In the genomic region with DNA sequence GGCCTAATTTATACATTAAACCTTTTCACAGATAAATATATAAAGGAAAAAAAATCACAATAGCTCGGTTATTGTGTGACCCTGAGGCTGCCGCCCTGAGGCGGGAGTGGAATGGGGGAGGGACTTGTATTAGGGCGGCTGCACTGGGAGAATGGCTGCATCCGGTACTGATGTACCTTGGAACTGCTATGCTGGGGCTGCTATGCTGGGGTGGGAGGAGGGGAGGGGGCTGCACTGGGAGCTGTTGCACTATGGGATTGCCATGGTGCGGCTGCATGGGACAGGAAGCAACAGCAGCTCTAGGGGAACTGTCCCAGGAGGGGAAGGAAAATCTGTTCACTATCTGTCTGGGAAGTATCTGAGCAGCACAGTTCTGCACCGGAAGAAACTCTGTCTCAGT, we compare ENCODE assay signal across 9 mouse cellular contexts. TPM values are rescaled to one million over a fixed set of nuclear protein-coding genes. Genes with fewer than 3 reads are reported as not detected.
DNase-seq lines count a peak whose midpoint lies in the region; ATAC-seq and TF ChIP-seq lines count a peak whose summit lies in the region.
"Had no signal": no experiment of that assay in that cellular context is flagged by ENCODE, and none has a peak within 500 bp of the region (broad histone marks: within the 10 kb centered on the region; RNA-seq: fewer than 3 reads in every experiment).

No protein-coding gene starts in this region.

- peaks cover 6% of the 10 kb centered on the region for H3K36me3 ChIP-seq in forebrain, embryonic 10.5 days (replicated peaks)
- H3K36me3 ChIP-seq in forebrain, embryonic 16.5 days (ENCODE audit: control insufficient read depth, insufficient read depth), result no peaks in the 10 kb centered on the region
- no peaks in the 10 kb centered on the region for H3K36me3 ChIP-seq in liver, postnatal 0 days (replicated peaks; ENCODE audit: insufficient read depth, low read length)
- no peaks in the 10 kb centered on the region for H3K36me3 ChIP-seq in heart, embryonic 14.5 days (ENCODE audit: control insufficient read depth, insufficient read depth, low read length)
- no peaks in the 10 kb centered on the region for H3K36me3 ChIP-seq in liver, embryonic 14.5 days (replicated peaks; ENCODE audit: control insufficient read depth, insufficient read depth, low read depth)
- H3K36me3 ChIP-seq in midbrain, embryonic 15.5 days (replicated peaks), result no peaks in the 10 kb centered on the region

- H3K9ac ChIP-seq in forebrain, embryonic 16.5 days (replicated peaks; ENCODE audit: low read depth, low read length), result no peak overlapping the region
- no peak overlapping the region for H3K9ac ChIP-seq in liver, postnatal 0 days (replicated peaks)
- H3K9ac ChIP-seq in heart, embryonic 14.5 days (ENCODE audit: low read length), result no peak overlapping the region
- H3K9ac ChIP-seq in liver, embryonic 14.5 days (replicated peaks), result no peak overlapping the region
- no peak overlapping the region for H3K9ac ChIP-seq in midbrain, embryonic 15.5 days

- peaks cover 59% of the 10 kb centered on the region for H3K4me1 ChIP-seq in forebrain, embryonic 10.5 days
- H3K4me1 ChIP-seq in forebrain, embryonic 16.5 days (replicated peaks; ENCODE audit: control insufficient read depth, insufficient read depth, low read length), result peaks cover 34% of the 10 kb centered on the region
- peaks cover 25% of the 10 kb centered on the region for H3K4me1 ChIP-seq in liver, postnatal 0 days (ENCODE audit: insufficient read depth)
- peaks cover 28 to 42% of the 10 kb centered on the region in 2 experiments for H3K4me1 ChIP-seq in heart, embryonic 14.5 days (ENCODE audit: control insufficient read depth in 2 of 2, insufficient read depth in 2 of 2, low read length in 2 of 2)
- H3K4me1 ChIP-seq in liver, embryonic 14.5 days (replicated peaks; ENCODE audit: control insufficient read depth in 2 of 2, insufficient read depth in 2 of 2, low read length in 1 of 2), result peaks cover 5 to 11% of the 10 kb centered on the region in 2 experiments
- peaks cover 35% of the 10 kb centered on the region for H3K4me1 ChIP-seq in midbrain, embryonic 15.5 days

- no peaks in the 10 kb centered on the region for H3K9me3 ChIP-seq in forebrain, embryonic 10.5 days
- H3K9me3 ChIP-seq in forebrain, embryonic 16.5 days (ENCODE audit: control insufficient read depth, low read length), result no peaks in the 10 kb centered on the region
- no peaks in the 10 kb centered on the region for H3K9me3 ChIP-seq in liver, postnatal 0 days (ENCODE audit: low read length)
- no peaks in the 10 kb centered on the region for H3K9me3 ChIP-seq in heart, embryonic 14.5 days (ENCODE audit: control insufficient read depth, low read length)
- no peaks in the 10 kb centered on the region for H3K9me3 ChIP-seq in liver, embryonic 14.5 days (ENCODE audit: control insufficient read depth, low read length)
- no peaks in the 10 kb centered on the region for H3K9me3 ChIP-seq in midbrain, embryonic 15.5 days

- 45% methylated on average over 7 of the region's 7 CpGs for WGBS in forebrain, embryonic 10.5 days
- WGBS in forebrain, embryonic 16.5 days, result 32% methylated on average over 7 of the region's 7 CpGs
- 12% methylated on average over 7 of the region's 7 CpGs for WGBS in liver, postnatal 0 days (ENCODE audit: insufficient replicate concordance)
- 41% methylated on average over 7 of the region's 7 CpGs for WGBS in heart, embryonic 14.5 days
- 16% methylated on average over 7 of the region's 7 CpGs for WGBS in liver, embryonic 14.5 days (ENCODE audit: insufficient replicate concordance)
- 32% methylated on average over 7 of the region's 7 CpGs for WGBS in midbrain, embryonic 15.5 days

- DNase-seq in forebrain, embryonic 10.5 days (ENCODE audit: extremely low spot score, low spot score), result no peak
- DNase-seq in liver, result peak; percentile 42
- DNase-seq in liver, postnatal 0 days, result no peak
- no peak for DNase-seq in liver, embryonic 14.5 days (ENCODE audit: low read depth in 3 of 3, low spot score in 3 of 3)
- no peak for DNase-seq in frontal cortex, postnatal 10 days (ENCODE audit: low spot score in 2 of 2)
- DNase-seq: cerebellum, adult 2 months had no signal

- H3K4me3 ChIP-seq in forebrain, embryonic 10.5 days, result 0 out of 2 replicates have a peak overlapping the region, but pooled peaks have one; percentile 18
- H3K4me3 ChIP-seq in forebrain, embryonic 16.5 days (replicated peaks; ENCODE audit: low read length), result no peak overlapping the region
- H3K4me3 ChIP-seq in liver, postnatal 0 days (ENCODE audit: low read depth, low read length), result no peak overlapping the region
- H3K4me3 ChIP-seq in heart, embryonic 14.5 days (ENCODE audit: control insufficient read depth in 1 of 2, insufficient read depth in 1 of 2, low read depth in 1 of 2, low read length in 2 of 2), result no peak overlapping the region
- no peak overlapping the region for H3K4me3 ChIP-seq in liver, embryonic 14.5 days (ENCODE audit: insufficient read depth in 1 of 2, low read depth in 2 of 2, low read length in 2 of 2)
- H3K4me3 ChIP-seq in midbrain, embryonic 15.5 days, result no peak overlapping the region

- no peak for TF ChIP-seq EP300 in liver, postnatal 0 days (IDR thresholded peaks at IDR 0.05; ENCODE audit: low read depth)
- TF ChIP-seq EP300 in liver, embryonic 14.5 days (IDR thresholded peaks at IDR 0.05; ENCODE audit: low read depth), result no peak

- peak overlapping the region; percentile 65 for H3K27ac ChIP-seq in forebrain, embryonic 10.5 days
- no peak overlapping the region for H3K27ac ChIP-seq in forebrain, embryonic 16.5 days (ENCODE audit: low read length)
- no peak overlapping the region; the same call in 1 of the 2 replicates for H3K27ac ChIP-seq in liver, postnatal 0 days (ENCODE audit: low read depth)
- H3K27ac ChIP-seq in heart, embryonic 14.5 days (replicated peaks in 1 of 2; ENCODE audit: control insufficient read depth in 1 of 2, insufficient read depth in 1 of 2, low read depth in 2 of 2, low read length in 2 of 2), result peak overlapping the region in 1 of 2 experiments; percentile 89; a peak in 2 of 4 replicates
- no peak overlapping the region for H3K27ac ChIP-seq in liver, embryonic 14.5 days
- no peak overlapping the region for H3K27ac ChIP-seq in midbrain, embryonic 15.5 days

- no peak for TF ChIP-seq CTCF in liver, postnatal 0 days (IDR thresholded peaks at IDR 0.05; ENCODE audit: low read depth)
- no peak for TF ChIP-seq CTCF in liver, embryonic 14.5 days (IDR thresholded peaks at IDR 0.05; ENCODE audit: low read depth)

- ATAC-seq in forebrain, embryonic 16.5 days, result no peak
- ATAC-seq in liver, postnatal 0 days, result no peak
- ATAC-seq in heart, embryonic 14.5 days (ENCODE audit: insufficient number of reproducible peaks, insufficient read depth, low FRiP score, low read depth), result peak; percentile 24; the same call in 1 of the 2 replicates
- peak; percentile 38; the same call in 1 of the 2 replicates for ATAC-seq in liver, embryonic 14.5 days (ENCODE audit: insufficient read depth)
- no peak for ATAC-seq in midbrain, embryonic 15.5 days (replicated peaks)

- no peaks in the 10 kb centered on the region; the same call in 1 of the 2 replicates for H3K27me3 ChIP-seq in forebrain, embryonic 10.5 days (ENCODE audit: poor library complexity, severe bottlenecking)
- H3K27me3 ChIP-seq in forebrain, embryonic 16.5 days (replicated peaks; ENCODE audit: control insufficient read depth, insufficient read depth, low read length), result no peaks in the 10 kb centered on the region; the same call in 1 of the 2 replicates
- peaks cover 30% of the 10 kb centered on the region for H3K27me3 ChIP-seq in liver, postnatal 0 days (ENCODE audit: insufficient read depth, low read length)
- no peaks in the 10 kb centered on the region for H3K27me3 ChIP-seq in heart, embryonic 14.5 days (ENCODE audit: control insufficient read depth, insufficient read depth, low read length)
- H3K27me3 ChIP-seq in liver, embryonic 14.5 days (ENCODE audit: control insufficient read depth, insufficient read depth, low read length), result peaks cover 35% of the 10 kb centered on the region
- H3K27me3 ChIP-seq in midbrain, embryonic 15.5 days (replicated peaks), result no peaks in the 10 kb centered on the region

- no peak overlapping the region for H3K4me2 ChIP-seq in forebrain, embryonic 16.5 days (ENCODE audit: low read length)
- H3K4me2 ChIP-seq in liver, postnatal 0 days (ENCODE audit: low read depth, low read length), result no peak overlapping the region
- H3K4me2 ChIP-seq in heart, embryonic 14.5 days (ENCODE audit: low read length), result no peak overlapping the region
- H3K4me2 ChIP-seq in liver, embryonic 14.5 days (ENCODE audit: low read depth), result no peak overlapping the region
- H3K4me2 ChIP-seq in midbrain, embryonic 15.5 days, result no peak overlapping the region

RNA-seq across cellular contexts. Expression of a gene that starts 1.3 kb away (rescaled TPM):
- polyA plus RNA-seq in forebrain, embryonic 10.5 days (2016; fragmentation: Nextera tagmentation; extraction: Ambion mirVana), result 18.1 and 23.4 TPM in 2 replicates
- 9.7 and 11.8 TPM in 2 replicates for polyA plus RNA-seq in forebrain, embryonic 16.5 days (2015; fragmentation: Nextera tagmentation; extraction: Ambion mirVana)
- polyA plus RNA-seq in liver, postnatal 0 days (2015; fragmentation: Nextera tagmentation; extraction: Ambion mirVana), result 2.4 and 3.3 TPM in 2 replicates
- 27.2 and 28.3 TPM in 2 replicates for polyA plus RNA-seq in heart, embryonic 14.5 days (2014; fragmentation: Nextera tagmentation; extraction: Ambion mirVana)
- 0.71 and 0.98 TPM in 2 replicates for polyA plus RNA-seq in liver, embryonic 14.5 days (2012; rRNA removed)
- 1.4 and 2.1 TPM in 2 replicates for polyA plus RNA-seq in liver, embryonic 14.5 days (2014; fragmentation: Nextera tagmentation; extraction: Ambion mirVana)
- polyA plus RNA-seq in midbrain, embryonic 15.5 days (2015; fragmentation: Nextera tagmentation; extraction: Ambion mirVana), result 11.8 and 14.3 TPM in 2 replicates

RNA-seq across cellular contexts. Expression of a gene that starts 8.0 kb away (rescaled TPM):
- polyA plus RNA-seq in forebrain, embryonic 10.5 days (2016; fragmentation: Nextera tagmentation; extraction: Ambion mirVana), result 474 and 480 TPM in 2 replicates
- 397 and 404 TPM in 2 replicates for polyA plus RNA-seq in forebrain, embryonic 16.5 days (2015; fragmentation: Nextera tagmentation; extraction: Ambion mirVana)
- polyA plus RNA-seq in liver, postnatal 0 days (2015; fragmentation: Nextera tagmentation; extraction: Ambion mirVana), result 253 and 267 TPM in 2 replicates
- polyA plus RNA-seq in heart, embryonic 14.5 days (2014; fragmentation: Nextera tagmentation; extraction: Ambion mirVana), result 437 and 446 TPM in 2 replicates
- polyA plus RNA-seq in liver, embryonic 14.5 days (2012; rRNA removed), result 76.9 and 99.9 TPM in 2 replicates
- polyA plus RNA-seq in liver, embryonic 14.5 days (2014; fragmentation: Nextera tagmentation; extraction: Ambion mirVana), result 321 and 328 TPM in 2 replicates
- polyA plus RNA-seq in midbrain, embryonic 15.5 days (2015; fragmentation: Nextera tagmentation; extraction: Ambion mirVana), result 321 and 332 TPM in 2 replicates

RNA-seq across cellular contexts. Expression of a gene that starts 20.2 kb away (rescaled TPM):
- polyA plus RNA-seq in forebrain, embryonic 10.5 days (2016; fragmentation: Nextera tagmentation; extraction: Ambion mirVana), result 18.1 and 21.7 TPM in 2 replicates
- 21.9 and 30.5 TPM in 2 replicates for polyA plus RNA-seq in forebrain, embryonic 16.5 days (2015; fragmentation: Nextera tagmentation; extraction: Ambion mirVana)
- polyA plus RNA-seq in liver, postnatal 0 days (2015; fragmentation: Nextera tagmentation; extraction: Ambion mirVana), result 3.6 and 3.7 TPM in 2 replicates
- polyA plus RNA-seq in heart, embryonic 14.5 days (2014; fragmentation: Nextera tagmentation; extraction: Ambion mirVana), result 6.5 and 8.3 TPM in 2 replicates
- 5.2 and 7.1 TPM in 2 replicates for polyA plus RNA-seq in liver, embryonic 14.5 days (2012; rRNA removed)
- polyA plus RNA-seq in liver, embryonic 14.5 days (2014; fragmentation: Nextera tagmentation; extraction: Ambion mirVana), result 4.7 and 5.4 TPM in 2 replicates
- polyA plus RNA-seq in midbrain, embryonic 15.5 days (2015; fragmentation: Nextera tagmentation; extraction: Ambion mirVana), result 26.7 and 30.5 TPM in 2 replicates

RNA-seq across cellular contexts. Expression of a gene that starts 46.5 kb away (rescaled TPM):
- 88.7 and 89.0 TPM in 2 replicates for polyA plus RNA-seq in forebrain, embryonic 10.5 days (2016; fragmentation: Nextera tagmentation; extraction: Ambion mirVana)
- 71.1 and 80.1 TPM in 2 replicates for polyA plus RNA-seq in forebrain, embryonic 16.5 days (2015; fragmentation: Nextera tagmentation; extraction: Ambion mirVana)
- polyA plus RNA-seq in liver, postnatal 0 days (2015; fragmentation: Nextera tagmentation; extraction: Ambion mirVana), result 26.3 and 30.7 TPM in 2 replicates
- 57.6 and 60.4 TPM in 2 replicates for polyA plus RNA-seq in heart, embryonic 14.5 days (2014; fragmentation: Nextera tagmentation; extraction: Ambion mirVana)
- 19.7 and 25.7 TPM in 2 replicates for polyA plus RNA-seq in liver, embryonic 14.5 days (2012; rRNA removed)
- polyA plus RNA-seq in liver, embryonic 14.5 days (2014; fragmentation: Nextera tagmentation; extraction: Ambion mirVana), result 50.5 and 52.2 TPM in 2 replicates
- 62.6 and 63.4 TPM in 2 replicates for polyA plus RNA-seq in midbrain, embryonic 15.5 days (2015; fragmentation: Nextera tagmentation; extraction: Ambion mirVana)

RNA-seq across cellular contexts. Expression of a gene that starts 46.5 kb away (rescaled TPM):
- 98.9 and 117 TPM in 2 replicates for polyA plus RNA-seq in forebrain, embryonic 10.5 days (2016; fragmentation: Nextera tagmentation; extraction: Ambion mirVana)
- 49.3 and 59.1 TPM in 2 replicates for polyA plus RNA-seq in forebrain, embryonic 16.5 days (2015; fragmentation: Nextera tagmentation; extraction: Ambion mirVana)
- 13.2 and 14.7 TPM in 2 replicates for polyA plus RNA-seq in liver, postnatal 0 days (2015; fragmentation: Nextera tagmentation; extraction: Ambion mirVana)
- polyA plus RNA-seq in heart, embryonic 14.5 days (2014; fragmentation: Nextera tagmentation; extraction: Ambion mirVana), result 33.5 and 34.1 TPM in 2 replicates
- 11.5 and 20.8 TPM in 2 replicates for polyA plus RNA-seq in liver, embryonic 14.5 days (2012; rRNA removed)
- 21.8 and 24.4 TPM in 2 replicates for polyA plus RNA-seq in liver, embryonic 14.5 days (2014; fragmentation: Nextera tagmentation; extraction: Ambion mirVana)
- 45.1 and 48.1 TPM in 2 replicates for polyA plus RNA-seq in midbrain, embryonic 15.5 days (2015; fragmentation: Nextera tagmentation; extraction: Ambion mirVana)

Comparison
In these comparisons a context has a peak if more than half of its experiments do, and no peak if none do; other contexts are left out.
1. ATAC-seq: peak in heart, embryonic 14.5 days (single experiment) and liver, embryonic 14.5 days (single experiment); none in forebrain, embryonic 16.5 days (single experiment), liver, postnatal 0 days (single experiment) and midbrain, embryonic 15.5 days (single experiment).